ENCODE assay signal across 21 mouse cellular contexts in genomic region chr17:63226380-63226779, GRCm38 (mm10).
"Had no signal": no experiment of that assay in that cellular context is flagged by ENCODE, and none has a peak within 500 bp of the region (broad histone marks: within the 10 kb centered on the region; RNA-seq: fewer than 3 reads in every experiment).

No protein-coding gene starts in this region.

- H3K4me3 ChIP-seq: forebrain, embryonic 15.5 days; heart, embryonic 10.5 days; heart, embryonic 12.5 days; hindbrain, embryonic 13.5 days; hindbrain, embryonic 15.5 days; limb, embryonic 13.5 days; limb, embryonic 15.5 days; liver, embryonic 12.5 days had no signal

- H3K4me2 ChIP-seq: forebrain, embryonic 15.5 days; heart, embryonic 12.5 days; hindbrain, embryonic 13.5 days; hindbrain, embryonic 15.5 days; limb, embryonic 13.5 days; limb, embryonic 15.5 days; liver, embryonic 12.5 days had no signal

- H3K9ac ChIP-seq: forebrain, embryonic 15.5 days; forebrain, postnatal 0 days; heart, embryonic 12.5 days; hindbrain, embryonic 13.5 days; hindbrain, embryonic 15.5 days; limb, embryonic 13.5 days; limb, embryonic 15.5 days; liver, embryonic 12.5 days; liver, embryonic 14.5 days had no signal

- DNase-seq: forebrain, postnatal 0 days; gastrocnemius, postnatal 14 days; gastrocnemius, postnatal 36 days; heart, adult 18-20 months; heart, postnatal 14 days; heart, postnatal 36 days; kidney, adult 8-10 months; layer of hippocampus, postnatal 36 days; left cerebral cortex, postnatal 4 days; lung, adult 18-20 months had no signal

- ATAC-seq: forebrain, embryonic 15.5 days; forebrain, postnatal 0 days; hindbrain, postnatal 0 days; intestine, embryonic 16.5 days; liver, embryonic 12.5 days had no signal

- H3K4me1 ChIP-seq: forebrain, embryonic 15.5 days; heart, embryonic 10.5 days; heart, embryonic 12.5 days; limb, embryonic 13.5 days; limb, embryonic 15.5 days had no signal

- H3K9me3 ChIP-seq: forebrain, embryonic 15.5 days; heart, embryonic 10.5 days; heart, embryonic 12.5 days; hindbrain, embryonic 13.5 days; hindbrain, embryonic 15.5 days; limb, embryonic 13.5 days; limb, embryonic 15.5 days; liver, embryonic 12.5 days had no signal

- H3K27me3 ChIP-seq: forebrain, embryonic 15.5 days; heart, embryonic 12.5 days; hindbrain, embryonic 13.5 days; hindbrain, embryonic 15.5 days; limb, embryonic 13.5 days; limb, embryonic 15.5 days; liver, embryonic 12.5 days had no signal

- H3K27ac ChIP-seq: forebrain, embryonic 15.5 days; heart, embryonic 10.5 days; hindbrain, embryonic 13.5 days; hindbrain, embryonic 15.5 days; hindbrain, postnatal 0 days; limb, embryonic 13.5 days; limb, embryonic 15.5 days; liver, embryonic 12.5 days; liver, embryonic 14.5 days had no signal

- H3K36me3 ChIP-seq: forebrain, embryonic 15.5 days; heart, embryonic 10.5 days; heart, embryonic 12.5 days; hindbrain, embryonic 13.5 days; hindbrain, embryonic 15.5 days; limb, embryonic 13.5 days; limb, embryonic 15.5 days; liver, embryonic 12.5 days had no signal
